Mouse (Mus musculus): Measurements from ENCODE around the gene Crocc.
A peak's percentile ranks its signal among the peaks of the same experiment; 100 is the strongest.

Gene Crocc

GRCm38 (mm10) chr4:140986024-140986710 lies 74.2 kb downstream of the Crocc start:
- DNase-seq (ENCODE audit: low spot score), result no peak

GRCm38 (mm10) chr4:140984544-140984943 lies 75.8 kb downstream of the Crocc start:
- DNase-seq (ENCODE audit: low spot score), result no peak

- peak; percentile 63 for DNase-seq (ENCODE audit: low spot score)
These were observed 76.9 kb downstream of the Crocc start for GRCm38 (mm10) chr4:140983442-140983841.

GRCm38 (mm10) chr4:140982808-140983207 lies 77.5 kb downstream of the Crocc start:
- no peak for DNase-seq (ENCODE audit: low spot score)

GRCm38 (mm10) chr4:140981605-140982004 lies 78.7 kb downstream of the Crocc start:
- DNase-seq (ENCODE audit: low spot score), result no peak

- no peak for DNase-seq (ENCODE audit: low spot score)
These were observed 82.3 kb downstream of the Crocc start for GRCm38 (mm10) chr4:140977886-140978692.

GRCm38 (mm10) chr4:140977278-140977677 lies 83.1 kb downstream of the Crocc start:
- DNase-seq (ENCODE audit: low spot score), result no peak

- DNase-seq (ENCODE audit: low spot score), result no peak
These were observed 85.0 kb downstream of the Crocc start for GRCm38 (mm10) chr4:140975356-140975755.

GRCm38 (mm10) chr4:140974408-140974807 lies 85.9 kb downstream of the Crocc start:
- DNase-seq (ENCODE audit: low spot score), result no peak

- no peak for DNase-seq (ENCODE audit: low spot score)
These were observed 88.7 kb downstream of the Crocc start for GRCm38 (mm10) chr4:140971691-140972090.

- no peak for DNase-seq (ENCODE audit: low spot score)
These were observed 92.8 kb downstream of the Crocc start for GRCm38 (mm10) chr4:140967386-140968159.

All from T-cell, adult 2 months (primary cell).